Mouse (Mus musculus): ENCODE results near the gene Lamb3.

DNA sequence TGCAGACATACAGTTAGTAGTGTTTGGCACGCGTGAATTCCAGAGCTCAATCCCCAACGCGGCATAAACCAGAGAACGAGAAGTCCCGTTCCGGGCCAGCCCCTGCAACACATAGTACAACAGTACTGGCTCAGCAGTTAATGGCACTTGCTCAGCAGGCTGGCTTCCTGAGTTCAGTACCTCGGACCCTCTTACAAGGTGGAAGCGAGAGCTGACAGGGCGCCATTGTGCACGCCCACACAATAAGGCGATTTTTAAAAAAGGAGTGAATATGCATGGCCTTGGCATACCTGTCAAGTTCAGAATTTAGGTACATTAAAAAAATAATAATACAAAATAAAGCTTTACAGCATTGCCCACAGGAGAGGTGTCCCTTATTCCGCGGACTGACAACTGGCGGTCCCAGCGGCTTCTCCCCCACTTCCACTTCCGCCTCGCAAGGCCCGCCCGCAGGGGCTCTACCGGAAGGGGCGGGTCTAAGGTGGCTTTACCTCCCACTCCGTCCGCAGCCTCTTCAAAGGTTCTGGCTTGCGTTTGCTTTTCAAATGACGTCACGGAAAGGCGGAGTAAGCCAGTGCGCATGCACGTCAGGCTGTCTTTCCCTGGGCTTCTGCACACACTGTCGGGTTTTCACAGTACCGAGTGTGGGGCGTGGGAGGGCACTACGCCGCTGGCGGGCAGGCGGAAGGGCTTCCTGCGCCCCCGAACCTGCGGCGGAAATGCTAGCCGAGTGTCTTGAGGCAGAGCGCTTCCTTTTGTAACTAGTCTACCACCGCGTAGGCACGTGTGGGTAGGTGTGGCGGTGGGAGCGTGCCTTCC, 34.3 kb upstream of the Lamb3 start:
- TF ChIP-seq CTCF (IDR thresholded peaks at IDR 0.05; ENCODE audit: low read depth, low read length): no peak
- TF ChIP-seq POLR2AphosphoS5 (IDR thresholded peaks at IDR 0.05; ENCODE audit: insufficient replicate concordance, low read depth, low read length): no peak
- TF ChIP-seq GATA1 (IDR thresholded peaks at IDR 0.05; ENCODE audit: borderline replicate concordance, low read length): no peak
- TF ChIP-seq TAL1 (conservative IDR thresholded peaks at IDR 0.05; ENCODE audit: low read depth, low read length): no peak

Measured in G1E (cell line).